Mouse (Mus musculus) heart, adult 2 months (tissue): ENCODE data around the gene Pacsin2. TPM values are rescaled to one million over a fixed set of nuclear protein-coding genes. Genes with fewer than 3 reads are reported as not detected.
"Not testable (repeated sequence)": the region's sequence is repeated elsewhere in the genome, so short reads cannot be mapped to it uniquely, and the experiment has no call there.

Experiments used
- DNase-seq, 2 experiments: peaks; one replicate each; pipeline ENCODE4 v3.0.0; 2021
- H3K27ac ChIP-seq: fragments of 200-600 bp; 2 replicates; pipeline ENCODE4 v1.8.1; 2022
- H3K27me3 ChIP-seq: fragments of 200-500 bp; 2 replicates; pipeline ENCODE4 v1.6.1; 2012; ENCODE audit warnings: mild to moderate bottlenecking, low read length, inconsistent platforms, mixed read lengths; ENCODE audit not compliant: control insufficient read depth, insufficient read depth
- H3K36me3 ChIP-seq: fragments of 200-500 bp; 2 replicates; pipeline ENCODE4 v1.6.1; 2012; ENCODE audit warnings: low read length, inconsistent platforms; ENCODE audit not compliant: control insufficient read depth, insufficient read depth
- H3K4me1 ChIP-seq: fragments of 200-500 bp; 2 replicates; pipeline ENCODE4 v1.6.1; 2011; ENCODE audit warnings: low read length; ENCODE audit not compliant: control insufficient read depth, insufficient read depth
- H3K4me3 ChIP-seq: fragments of 200-600 bp; 2 replicates; pipeline ENCODE4 v1.8.1; 2022
- H3K79me2 ChIP-seq: fragments of 200-500 bp; replicated peaks from 2 replicates; pipeline ENCODE4 v1.6.1; 2012; ENCODE audit warnings: mild to moderate bottlenecking, inconsistent platforms, low read length, moderate library complexity, mixed read lengths; ENCODE audit not compliant: control insufficient read depth, insufficient read depth
- H3K9ac ChIP-seq: fragments of 200-500 bp; 2 replicates; pipeline ENCODE4 v1.6.1; 2012; ENCODE audit warnings: low read depth, mild to moderate bottlenecking, control low read depth, inconsistent platforms, low read length, mixed read lengths
- CTCF ChIP-seq: fragments of 200-600 bp; IDR thresholded peaks from 2 replicates; pipeline ENCODE4 v1.8.1; 2022; ENCODE audit warnings: antibody characterized with exemption, mild to moderate bottlenecking, moderate library complexity
- EP300 ChIP-seq: fragments of 200-500 bp; IDR thresholded peaks from 2 replicates; pipeline ENCODE4 v1.6.1; 2011; ENCODE audit warnings: low read depth, low read length, control low read depth; ENCODE audit not compliant: insufficient read depth
- POLR2A ChIP-seq: fragments of 200-500 bp; IDR thresholded peaks from 2 replicates; pipeline ENCODE4 v1.6.1; 2011; ENCODE audit warnings: mild to moderate bottlenecking, low read depth, low read length, control low read depth; ENCODE audit not compliant: insufficient read depth
- WGBS: fragments of 180-500 bp; shearing (Covaris S2); methylation state at CpG from one replicate; pipeline ENCODE4 v1.1.7; 2018; 5-methylcytosine and 5-hydroxymethylcytosine counted together
- intact Hi-C: fragments of 180-260 bp; cut with DNase I; formaldehyde crosslinking; loops from one replicate; pipeline ENCODE4 v1.15.1; 2025
- polyA plus RNA-seq: library from polyadenylated mRNA; depleted of rRNA; stranded (reverse); fragments of >200 nt; gene quantifications from 2 replicates; pipeline ENCODE4 v1.2.3, GENCODE M21; 2012
- total RNA-seq, 2 experiments: library from RNA; stranded (reverse); gene quantifications; 2 replicates each; pipeline ENCODE4 v1.2.3; 2021

Pacsin2 gene
- total and polyA plus RNA-seq, 3 experiments = 111 to 246 (median 200) TPM

- Histone ChIP-seq H3K27me3 (no peaks in the 10 kb centered on the region), H3K36me3 (peaks cover 3% of the 10 kb centered on the region; the same call in 1 of the 2 replicates), H3K79me2 (no peaks in the 10 kb centered on the region), H3K9ac (no peak overlapping the region), H3K4me3 (no peak overlapping the region), H3K4me1 (0 out of 2 replicates have a peak, but pooled peaks cover 1% of the 10 kb centered on the region), H3K27ac (no peak overlapping the region)
- whole genome bisulfite sequencing = 89% methylated on average over 4 of the region's 4 CpGs
- intact Hi-C loops = no loop called here
- TF ChIP-seq CTCF (no peak), POLR2A (no peak), EP300 (no peak)
- no peak for DNase-seq
Observed at GRCm38 (mm10) chr15:83382467-83382866, 81.9 kb downstream of the Pacsin2 start.

DNA sequence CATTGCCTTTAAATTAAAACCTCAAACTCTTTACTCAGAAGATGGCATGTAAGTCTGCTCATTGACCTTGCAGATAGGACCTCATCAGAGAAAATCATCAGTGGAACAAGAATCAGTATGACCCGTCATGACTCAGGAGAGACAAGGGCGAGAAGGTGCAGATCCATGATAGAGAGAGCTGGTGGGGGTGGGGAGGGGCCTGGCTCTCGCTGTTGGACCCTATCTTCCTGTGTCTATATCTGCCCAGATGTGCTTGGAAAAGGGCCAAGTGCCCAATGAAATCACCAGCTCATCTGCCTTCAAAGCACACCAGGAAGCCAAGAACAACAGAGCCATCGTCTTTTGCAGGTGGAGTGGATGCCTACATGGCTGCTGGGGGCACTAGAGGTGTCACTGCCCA is 87.3 kb downstream of the Pacsin2 start:
- WGBS = 39% methylated on average over 4 of the region's 4 CpGs

GRCm38 (mm10) chr15:83375136-83375535 is 89.3 kb downstream of the Pacsin2 start:
- no peaks in the 10 kb centered on the region for H3K79me2 ChIP-seq
- H3K27me3 ChIP-seq = no peaks in the 10 kb centered on the region
- peak; percentile 89 for TF ChIP-seq CTCF
- no peak for TF ChIP-seq POLR2A
- 0 out of 2 replicates have a peak, but pooled peaks have one; percentile 39 for TF ChIP-seq EP300
- no peaks in the 10 kb centered on the region for H3K36me3 ChIP-seq
- peak; percentile 78 to 83 for DNase-seq
- intact Hi-C loops = loop anchor here (5.0 kb wide), 1 partner anchor 163 kb away; no protein-coding TSS in a partner anchor
- WGBS = 41% methylated on average over 4 of the region's 4 CpGs
- no peak overlapping the region for H3K9ac ChIP-seq
- H3K4me1 ChIP-seq = no peaks in the 10 kb centered on the region
- H3K27ac ChIP-seq = no peak overlapping the region
- no peak overlapping the region for H3K4me3 ChIP-seq

More for the DNA sequence above, 87.3 kb downstream of the Pacsin2 start:
- H3K27me3 ChIP-seq = no peaks in the 10 kb centered on the region
- no peak overlapping the region for H3K9ac ChIP-seq
- intact Hi-C loops = loop anchor here (5.0 kb wide), 1 partner anchor 165 kb away; no protein-coding TSS in a partner anchor
- no peaks in the 10 kb centered on the region for H3K4me1 ChIP-seq
- H3K4me3 ChIP-seq = no peak overlapping the region
- H3K27ac ChIP-seq = no peak overlapping the region
- no peak for DNase-seq
- TF ChIP-seq EP300 (no peak), CTCF (no peak), POLR2A (no peak)
- no peaks in the 10 kb centered on the region for H3K36me3 ChIP-seq
- no peaks in the 10 kb centered on the region for H3K79me2 ChIP-seq

- intact Hi-C loops = no loop called here
- TF ChIP-seq POLR2A = no peak
- no peak for TF ChIP-seq CTCF
- no peaks in the 10 kb centered on the region for H3K79me2 ChIP-seq
- H3K4me3 ChIP-seq = no peak overlapping the region
- H3K4me1 ChIP-seq = no peaks in the 10 kb centered on the region
- H3K27ac ChIP-seq = no peak overlapping the region
- H3K9ac ChIP-seq = no peak overlapping the region
- no peaks in the 10 kb centered on the region for H3K27me3 ChIP-seq
- DNase-seq = no peak
- H3K36me3 ChIP-seq = no peaks in the 10 kb centered on the region
Observed at GRCm38 (mm10) chr15:83374076-83374475, 90.3 kb downstream of the Pacsin2 start.

DNA sequence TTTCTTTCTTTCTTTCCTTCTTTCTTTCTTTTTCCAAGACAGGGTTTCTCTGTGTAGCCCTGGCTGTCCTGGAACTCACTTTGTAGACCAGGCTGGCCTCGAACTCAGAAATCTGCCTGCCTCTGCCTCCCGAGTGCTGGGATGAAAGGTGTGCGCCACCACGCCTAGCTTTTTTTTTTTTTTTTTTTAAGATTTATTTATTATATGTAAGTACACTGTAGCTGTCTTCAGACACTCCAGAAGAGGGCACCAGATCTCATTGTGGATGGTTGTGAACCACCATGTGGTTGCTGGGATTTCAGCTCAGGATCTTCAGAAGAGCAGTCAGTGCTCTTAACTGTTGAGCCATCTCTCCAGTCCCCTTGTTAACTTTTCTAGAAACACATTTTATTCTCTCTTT is 95.7 kb downstream of the Pacsin2 start:
- H3K36me3 ChIP-seq, DNase-seq, H3K9ac ChIP-seq, H3K79me2 ChIP-seq, H3K4me3 ChIP-seq, H3K27ac ChIP-seq, intact Hi-C loops, H3K4me1 ChIP-seq, H3K27me3 ChIP-seq: not testable (repeated sequence)
- TF ChIP-seq CTCF = peak; percentile 37
- 86% methylated on average over 4 of the region's 4 CpGs for WGBS

DNA sequence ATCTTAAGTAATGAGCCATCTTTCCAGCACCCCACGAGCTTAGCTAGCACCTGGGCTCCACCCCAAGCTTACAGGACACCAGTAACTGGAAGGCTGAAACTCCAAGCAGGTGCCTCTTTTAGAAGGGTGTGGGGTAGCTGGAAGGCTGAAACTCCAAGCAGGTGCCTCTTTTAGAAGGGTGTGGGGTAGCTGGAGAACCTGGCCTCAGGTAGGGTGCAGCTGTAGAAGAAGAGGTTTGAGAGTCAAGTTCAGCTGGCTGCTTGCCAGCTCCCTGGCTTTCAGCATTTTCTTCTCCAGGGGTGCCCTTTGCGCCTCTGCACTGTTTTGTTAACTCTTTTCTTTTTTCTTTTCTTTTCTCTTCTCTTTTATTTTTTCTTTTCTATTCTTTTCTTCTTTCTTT is 96.1 kb downstream of the Pacsin2 start:
- no peak for DNase-seq
- Histone ChIP-seq H3K4me3 (no peak overlapping the region), H3K36me3 (no peaks in the 10 kb centered on the region), H3K79me2 (no peaks in the 10 kb centered on the region), H3K9ac (no peak overlapping the region), H3K27ac (no peak overlapping the region), H3K4me1 (peaks cover 2% of the 10 kb centered on the region; the same call in 1 of the 2 replicates), H3K27me3 (0 out of 2 replicates have a peak, but pooled peaks cover 1% of the 10 kb centered on the region)
- intact Hi-C loops = no loop called here
- 83% methylated on average over 2 of the region's 2 CpGs for WGBS
- no peak for TF ChIP-seq POLR2A
- no peak for TF ChIP-seq EP300
- TF ChIP-seq CTCF = no peak
